Mouse (Mus musculus) cortical plate, adult 2 months (tissue): Measurements from ENCODE around the gene Nudt1.

Experiments used
- CTCF ChIP-seq: fragments of 200-500 bp; IDR thresholded peaks from 2 replicates; pipeline ENCODE4 v1.5.1; 2011; ENCODE audit warnings: mild to moderate bottlenecking, control low read depth, low read length; ENCODE audit not compliant: insufficient read depth; ENCODE audit errors: extremely low read depth
- POLR2A ChIP-seq: fragments of 200-500 bp; IDR thresholded peaks from 2 replicates; pipeline ENCODE4 v1.6.1; 2011; ENCODE audit warnings: mild to moderate bottlenecking, low read length, control low read depth; ENCODE audit not compliant: insufficient read depth; ENCODE audit errors: extremely low read depth

GRCm38 (mm10) chr5:140375249-140375829 lies 53.9 kb downstream of the Nudt1 start:
- TF ChIP-seq CTCF (no peak), POLR2A (no peak)
